Mouse (Mus musculus): ENCODE measurements at regions not wholly inside any gene's neighbourhood (a gene's known extent, or its start where the extent isn't known, plus 50 kb on each side); places are given as distances from the start of the nearest gene placed in this dataset.
"Not testable (repeated sequence)": the region's sequence is repeated elsewhere in the genome, so short reads cannot be mapped to it uniquely, and the experiment has no call there.

- no peak for DNase-seq (ENCODE audit: low spot score in 2 of 2)
These were observed 107.5 kb upstream of the Rasgrp1 start for GRCm38 (mm10) chr2:117450172-117450865.

GRCm38 (mm10) chr2:117451818-117452217 is 109.0 kb upstream of the Rasgrp1 start:
- no peak for DNase-seq (ENCODE audit: low spot score in 2 of 2)

- DNase-seq (ENCODE audit: low spot score in 2 of 2) = no peak
These were observed 112.4 kb upstream of the Rasgrp1 start for GRCm38 (mm10) chr2:117455021-117455739.

GRCm38 (mm10) chr2:117455740-117456455 is 113.1 kb upstream of the Rasgrp1 start:
- no peak for DNase-seq (ENCODE audit: low spot score in 2 of 2)

GRCm38 (mm10) chr2:117456456-117457020 is 113.7 kb upstream of the Rasgrp1 start:
- DNase-seq (ENCODE audit: low spot score in 2 of 2) = no peak

GRCm38 (mm10) chr2:117461541-117462290 is 118.9 kb upstream of the Rasgrp1 start:
- no peak for DNase-seq (ENCODE audit: low spot score in 2 of 2)

GRCm38 (mm10) chr2:117474885-117475542 is 132.2 kb upstream of the Rasgrp1 start:
- DNase-seq (ENCODE audit: low spot score in 2 of 2) = no peak

- no peak for DNase-seq (ENCODE audit: low spot score in 2 of 2)
These were observed 132.8 kb upstream of the Rasgrp1 start for GRCm38 (mm10) chr2:117475561-117475960.

- DNase-seq (ENCODE audit: low spot score in 2 of 2) = not testable (repeated sequence)
These were observed 134.7 kb upstream of the Rasgrp1 start for GRCm38 (mm10) chr2:117477503-117477902.

- not testable (repeated sequence) for DNase-seq (ENCODE audit: low spot score in 2 of 2)
These were observed 136.6 kb upstream of the Rasgrp1 start for GRCm38 (mm10) chr2:117479244-117480009.

- DNase-seq (ENCODE audit: low spot score in 2 of 2) = no peak
These were observed 143.6 kb upstream of the Rasgrp1 start for GRCm38 (mm10) chr2:117486447-117486846.

- DNase-seq (ENCODE audit: low spot score in 2 of 2) = no peak
These were observed 155.8 kb upstream of the Rasgrp1 start for GRCm38 (mm10) chr2:117498565-117498964.

GRCm38 (mm10) chr2:117502611-117503010 is 159.8 kb upstream of the Rasgrp1 start:
- DNase-seq (ENCODE audit: low spot score in 2 of 2) = no peak

- no peak for DNase-seq (ENCODE audit: low spot score in 2 of 2)
These were observed 168.9 kb upstream of the Rasgrp1 start for GRCm38 (mm10) chr2:117511737-117512136.

- no peak for DNase-seq (ENCODE audit: low spot score in 2 of 2)
These were observed 169.8 kb upstream of the Rasgrp1 start for GRCm38 (mm10) chr2:117512551-117512950.

GRCm38 (mm10) chr2:117524437-117524836 is 181.6 kb upstream of the Rasgrp1 start:
- DNase-seq (ENCODE audit: low spot score in 2 of 2) = no peak

- no peak for DNase-seq (ENCODE audit: low spot score in 2 of 2)
These were observed 196.1 kb upstream of the Rasgrp1 start for GRCm38 (mm10) chr2:117538865-117539264.

- DNase-seq (ENCODE audit: low spot score in 2 of 2) = no peak
These were observed 196.5 kb upstream of the Rasgrp1 start for GRCm38 (mm10) chr2:117539285-117539684.

- peak; percentile 56 to 59 for DNase-seq (ENCODE audit: low spot score in 2 of 2)
These were observed 198.7 kb upstream of the Rasgrp1 start for GRCm38 (mm10) chr2:117541471-117541870.

- DNase-seq (ENCODE audit: low spot score in 2 of 2) = peak in 1 of 2 experiments; percentile 2
These were observed 199.5 kb upstream of the Rasgrp1 start for GRCm38 (mm10) chr2:117542298-117542697.
